ENCODE assay signal across 7 mouse cellular contexts in the genomic region with DNA sequence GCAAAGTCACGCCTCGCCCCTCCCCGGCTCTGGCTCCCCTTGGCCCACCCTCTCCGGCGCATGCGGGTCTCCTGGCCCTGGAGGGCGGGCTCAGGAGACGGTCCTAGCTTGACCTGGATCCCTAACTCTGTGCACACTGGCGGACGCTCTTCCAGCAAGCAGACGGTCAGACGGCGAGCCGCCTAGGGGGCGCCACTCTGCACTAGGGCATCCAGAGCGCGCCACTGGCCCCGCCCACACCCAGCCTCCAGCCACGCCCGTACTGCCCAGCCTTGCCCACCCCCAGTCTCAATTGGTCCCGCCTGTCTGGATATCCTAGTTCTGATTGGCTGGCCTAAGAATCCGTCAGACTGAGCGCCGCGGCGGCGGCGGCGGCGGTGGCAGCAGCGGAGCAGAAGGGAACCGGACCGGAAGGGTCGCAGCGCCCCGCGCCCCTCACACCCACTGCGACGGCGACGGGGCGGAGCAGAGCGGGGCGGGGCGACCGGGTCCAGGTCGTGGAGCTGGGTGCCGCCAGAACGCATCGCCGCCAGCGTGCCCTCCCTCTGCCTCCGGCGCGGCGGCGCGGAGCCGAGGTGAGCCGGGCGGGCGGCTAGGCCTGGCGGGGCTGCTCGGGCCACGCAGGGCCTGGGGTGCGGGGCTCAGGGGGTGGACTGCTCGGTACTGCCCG. TPM values are rescaled to one million over a fixed set of nuclear protein-coding genes. Genes with fewer than 3 reads are reported as not detected.
DNase-seq lines count a peak whose midpoint lies in the region; ATAC-seq lines count a peak whose summit lies in the region.

A gene (plus strand): TSS at position 351 of the 670 bp plus-strand sequence.

- H3K4me1 ChIP-seq in embryonic facial prominence, embryonic 11.5 days (ENCODE audit: control insufficient read depth, insufficient read depth, low read length) = no peaks in the 10 kb centered on the region; the same call in 1 of the 2 replicates
- H3K4me1 ChIP-seq in limb, embryonic 10.5 days = peaks cover 29% of the 10 kb centered on the region
- H3K4me1 ChIP-seq in midbrain, embryonic 13.5 days (replicated peaks) = peaks cover 24% of the 10 kb centered on the region

- WGBS in embryonic facial prominence, embryonic 11.5 days = under 1% methylated on average over 56 of the region's 68 CpGs
- 1% methylated on average over 58 of the region's 68 CpGs for WGBS in limb, embryonic 10.5 days
- under 1% methylated on average over 65 of the region's 68 CpGs for WGBS in midbrain, embryonic 13.5 days

- peak within 1 kb of the TSS; percentile 91 for H3K9ac ChIP-seq in embryonic facial prominence, embryonic 11.5 days (replicated peaks; ENCODE audit: low read length)
- H3K9ac ChIP-seq in midbrain, embryonic 13.5 days (replicated peaks) = peak within 1 kb of the TSS; percentile 95

- H3K4me2 ChIP-seq in embryonic facial prominence, embryonic 11.5 days (ENCODE audit: low read depth, low read length) = peak within 1 kb of the TSS; percentile 93
- H3K4me2 ChIP-seq in midbrain, embryonic 13.5 days (replicated peaks) = peak within 1 kb of the TSS; percentile 64

- H3K27ac ChIP-seq in embryonic facial prominence, embryonic 11.5 days (replicated peaks; ENCODE audit: low read depth, low read length) = peak within 1 kb of the TSS; percentile 59
- peak within 1 kb of the TSS; percentile 93 for H3K27ac ChIP-seq in limb, embryonic 10.5 days
- peak within 1 kb of the TSS; percentile 91 for H3K27ac ChIP-seq in midbrain, embryonic 13.5 days

- peak within 1 kb of the TSS; percentile 92 for H3K4me3 ChIP-seq in embryonic facial prominence, embryonic 11.5 days (ENCODE audit: low read depth, low read length)
- H3K4me3 ChIP-seq in limb, embryonic 10.5 days = peak within 1 kb of the TSS; percentile 90
- peak within 1 kb of the TSS; percentile 94 for H3K4me3 ChIP-seq in midbrain, embryonic 13.5 days (replicated peaks)

- ATAC-seq in embryonic facial prominence, embryonic 11.5 days (replicated peaks; ENCODE audit: insufficient number of reproducible peaks, low FRiP score, low TSS enrichment, low read depth) = peak; percentile 98
- ATAC-seq in granulocyte monocyte progenitor cell, adult 5-6 weeks (replicated peaks; ENCODE audit: poor library complexity, severe bottlenecking) = peak; percentile 81
- peak; percentile 98 for ATAC-seq in midbrain, embryonic 13.5 days

- no peaks in the 10 kb centered on the region for H3K27me3 ChIP-seq in embryonic facial prominence, embryonic 11.5 days (ENCODE audit: control insufficient read depth, insufficient read depth, low read length)
- H3K27me3 ChIP-seq in limb, embryonic 10.5 days (ENCODE audit: low read depth, poor library complexity, severe bottlenecking) = no peaks in the 10 kb centered on the region
- no peaks in the 10 kb centered on the region for H3K27me3 ChIP-seq in midbrain, embryonic 13.5 days

- no peaks in the 10 kb centered on the region for H3K9me3 ChIP-seq in embryonic facial prominence, embryonic 11.5 days (replicated peaks; ENCODE audit: control insufficient read depth, low read length)
- H3K9me3 ChIP-seq in limb, embryonic 10.5 days (replicated peaks) = no peaks in the 10 kb centered on the region
- no peaks in the 10 kb centered on the region for H3K9me3 ChIP-seq in midbrain, embryonic 13.5 days

- peak; percentile 99 for DNase-seq in adrenal gland, postnatal 14 days
- peak; percentile 97 for DNase-seq in embryonic facial prominence, embryonic 11.5 days (ENCODE audit: low spot score)
- peak; percentile 98 for DNase-seq in kidney, adult 11 months
- peak; percentile 97 for DNase-seq in limb, embryonic 10.5 days (ENCODE audit: low spot score)
- peak; percentile 96 for DNase-seq in spleen, adult 12 weeks (ENCODE audit: low spot score)

- no peaks in the 10 kb centered on the region for H3K36me3 ChIP-seq in embryonic facial prominence, embryonic 11.5 days (replicated peaks; ENCODE audit: control insufficient read depth, insufficient read depth, low read depth, low read length)
- H3K36me3 ChIP-seq in limb, embryonic 10.5 days = peaks cover 13% of the 10 kb centered on the region
- H3K36me3 ChIP-seq in midbrain, embryonic 13.5 days = no peaks in the 10 kb centered on the region

RNA-seq across cellular contexts. Expression of the gene that starts here (rescaled TPM):
- 59.6 and 61.1 TPM in 2 replicates for total RNA-seq in adrenal gland, postnatal 14 days (2021)
- polyA plus RNA-seq in embryonic facial prominence, embryonic 11.5 days (2014; fragmentation: Nextera tagmentation; extraction: Ambion mirVana) = 43.1 and 43.7 TPM in 2 replicates
- 26.6 and 41.7 TPM in 2 replicates for total RNA-seq in granulocyte monocyte progenitor cell, adult 5-6 weeks (2014; fragmentation: Nextera tagmentation)
- total RNA-seq in granulocyte monocyte progenitor cell, adult 5-6 weeks (2017) = 32.9 and 41.9 TPM in 2 replicates
- 22.4 and 31.1 TPM in 2 replicates for polyA plus RNA-seq in limb, embryonic 10.5 days (2016; fragmentation: Nextera tagmentation; extraction: Ambion mirVana)
- polyA plus RNA-seq in midbrain, embryonic 13.5 days (2015; fragmentation: Nextera tagmentation; extraction: Ambion mirVana) = 43.5 and 49.1 TPM in 2 replicates

Comparison
In these comparisons a context has a peak if more than half of its experiments do, and no peak if none do; other contexts are left out.
1. Peak in every context shown above with its lines: DNase-seq, ATAC-seq, H3K4me3 ChIP-seq and H3K27ac ChIP-seq.